Mouse (Mus musculus): Measurements from ENCODE around the gene Prss8.

DNA sequence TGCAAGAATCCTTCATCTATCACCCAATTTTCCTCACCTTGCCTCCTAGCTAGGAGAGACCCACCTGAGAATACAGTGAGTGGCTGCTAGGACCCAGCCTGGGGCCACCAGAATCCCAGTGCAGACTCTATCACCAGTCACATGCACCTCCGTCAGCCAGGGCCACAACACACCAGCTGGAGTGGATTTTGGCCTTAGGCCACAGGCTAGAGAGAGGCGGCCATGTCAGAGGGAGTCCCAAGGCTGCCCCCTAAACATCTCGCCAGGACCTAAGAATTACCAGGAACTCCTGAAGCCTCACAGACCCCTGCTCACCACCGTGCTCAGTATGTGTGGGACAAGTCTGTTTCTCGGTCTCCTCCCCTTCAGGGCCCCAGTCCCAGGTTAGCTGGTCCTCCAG, 4.2 kb upstream of the Prss8 start:
- TF ChIP-seq USF1 (IDR thresholded peaks at IDR 0.05; ENCODE audit: low read depth) (no peak), CTCF (IDR thresholded peaks at IDR 0.05; ENCODE audit: control insufficient read depth, insufficient read depth, insufficient read length) (no peak), MAX (IDR thresholded peaks at IDR 0.05) (no peak), FOSL1 (IDR thresholded peaks at IDR 0.05; ENCODE audit: insufficient read depth, low read length, poor library complexity, severe bottlenecking) (no peak), MYOD1 (IDR thresholded peaks at IDR 0.05; ENCODE audit: control insufficient read depth, insufficient read length, low read depth) (no peak), MYOG (IDR thresholded peaks at IDR 0.05; ENCODE audit: control insufficient read depth, extremely low read depth, insufficient read length) (no peak), CEBPB (IDR thresholded peaks at IDR 0.05; ENCODE audit: low read depth) (no peak)
